Mouse (Mus musculus): ENCODE data around the gene Lin28a.

Gene Lin28a

GRCm38 (mm10) chr4:134058908-134059307 lies 40.3 kb upstream of the Lin28a start:
- Histone ChIP-seq H3K9me3 (ENCODE audit: low read length) (no peaks in the 10 kb centered on the region), H3K4me1 (replicated peaks; ENCODE audit: low read depth, low read length) (peaks cover 75% of the 10 kb centered on the region), H3K27me3 (ENCODE audit: insufficient read depth, low read length) (peaks cover 6% of the 10 kb centered on the region; the same call in 1 of the 2 replicates), H3K36me3 (ENCODE audit: insufficient read depth, low read length) (no peaks in the 10 kb centered on the region), H3K4me3 (replicated peaks; ENCODE audit: low read length) (peak overlapping the region; percentile 65)
- TF ChIP-seq NANOG (IDR thresholded peaks at IDR 0.05; ENCODE audit: borderline replicate concordance, low read length) (no peak), POU5F1 (IDR thresholded peaks at IDR 0.05; ENCODE audit: borderline replicate concordance, low read length) (no peak), CTCF (conservative IDR thresholded peaks at IDR 0.05; ENCODE audit: low read length) (no peak)

DNA sequence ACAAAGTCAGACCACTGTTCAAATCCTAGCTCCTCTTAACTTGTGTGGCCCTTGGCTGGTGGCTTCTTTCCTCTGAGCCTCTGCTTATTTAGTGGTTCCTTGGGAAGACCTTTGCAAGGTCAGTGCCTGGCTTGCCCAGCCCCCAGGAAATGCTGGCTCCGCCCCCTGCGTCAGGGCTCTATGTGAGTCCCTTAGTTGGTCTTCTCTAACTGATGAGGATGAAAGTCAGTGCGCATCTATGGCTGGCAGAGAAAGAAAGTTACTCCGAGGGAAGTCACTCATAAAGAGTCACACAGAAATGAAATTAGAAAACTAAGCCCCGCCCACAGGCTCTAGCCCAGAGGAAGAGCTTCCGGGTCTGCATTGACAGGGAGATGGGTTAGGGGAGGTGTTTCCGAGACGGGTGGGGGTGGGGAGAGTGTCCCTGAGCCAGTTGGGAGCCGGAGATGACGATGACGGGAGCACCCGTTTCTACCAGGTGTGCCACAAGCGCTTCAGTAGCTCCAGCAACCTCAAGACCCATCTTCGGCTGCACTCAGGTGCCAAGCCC lies 39.6 kb upstream of the Lin28a start:
- peaks cover 11% of the 10 kb centered on the region; the same call in 1 of the 2 replicates for H3K27me3 ChIP-seq (ENCODE audit: insufficient read depth, low read length)
- no peaks in the 10 kb centered on the region for H3K9me3 ChIP-seq (ENCODE audit: low read length)
- TF ChIP-seq NANOG (IDR thresholded peaks at IDR 0.05; ENCODE audit: borderline replicate concordance, low read length), result no peak
- peaks cover 68% of the 10 kb centered on the region for H3K4me1 ChIP-seq (replicated peaks; ENCODE audit: low read depth, low read length)
- H3K4me3 ChIP-seq (replicated peaks; ENCODE audit: low read length), result peak overlapping the region; percentile 65
- H3K36me3 ChIP-seq (ENCODE audit: insufficient read depth, low read length), result no peaks in the 10 kb centered on the region

DNA sequence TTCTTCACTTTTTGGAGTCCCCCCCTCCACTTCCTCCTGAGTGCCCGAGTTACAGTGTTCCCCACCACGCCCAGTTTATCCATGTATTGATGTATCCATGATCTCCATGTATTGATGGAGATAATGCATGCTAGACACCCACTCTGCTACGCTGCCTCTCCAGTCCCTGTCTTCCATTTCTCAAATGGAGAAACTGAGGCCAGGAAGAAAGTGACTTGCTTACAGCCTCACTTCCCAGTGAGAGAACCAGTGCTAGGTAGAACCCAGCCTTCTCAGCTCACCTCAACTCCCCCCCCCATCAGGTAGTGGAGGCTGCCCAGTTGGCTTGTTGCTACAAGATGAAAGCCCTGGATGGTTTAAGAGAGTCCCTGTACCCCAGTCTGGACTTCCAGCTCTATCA lies 34.9 kb upstream of the Lin28a start, which contains the start of gene Zfp683:
Zfp683 (plus strand) TSS at position 301 of the 400 bp plus-strand sequence.
- Histone ChIP-seq H3K4me3 (replicated peaks; ENCODE audit: low read length) (no peak within 1 kb of the TSS), H3K27me3 (ENCODE audit: insufficient read depth, low read length) (peaks cover 16% of the 10 kb centered on the region), H3K36me3 (ENCODE audit: insufficient read depth, low read length) (no peaks in the 10 kb centered on the region), H3K4me1 (replicated peaks; ENCODE audit: low read depth, low read length) (peaks cover 29% of the 10 kb centered on the region), H3K9me3 (ENCODE audit: low read length) (peaks cover 4% of the 10 kb centered on the region; the same call in 1 of the 2 replicates)
- TF ChIP-seq NANOG (IDR thresholded peaks at IDR 0.05; ENCODE audit: borderline replicate concordance, low read length) (no peak), POU5F1 (IDR thresholded peaks at IDR 0.05; ENCODE audit: borderline replicate concordance, low read length) (no peak), CTCF (conservative IDR thresholded peaks at IDR 0.05; ENCODE audit: low read length) (no peak)

DNA sequence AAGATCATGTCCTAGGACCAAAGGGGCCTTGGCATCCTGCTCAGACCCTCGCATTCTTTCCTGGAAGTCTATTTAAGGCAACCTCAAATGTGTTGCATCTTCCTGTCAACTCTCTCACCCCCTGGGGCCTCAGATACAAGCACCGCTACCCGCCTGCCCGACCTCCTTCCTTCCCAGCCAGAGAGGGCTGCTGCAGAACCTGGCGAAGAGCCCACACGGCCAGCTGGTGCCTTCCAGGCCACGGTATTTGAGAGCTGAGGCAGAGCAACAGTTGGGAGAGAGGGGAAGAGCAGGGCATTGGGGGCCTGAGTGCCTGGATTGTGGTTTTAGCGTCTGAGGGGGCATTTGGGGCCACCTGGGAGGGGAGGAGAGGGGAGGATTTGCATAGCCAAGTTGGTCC lies 33.9 kb upstream of the Lin28a start:
- Histone ChIP-seq H3K4me1 (replicated peaks; ENCODE audit: low read depth, low read length) (peaks cover 19% of the 10 kb centered on the region), H3K9me3 (ENCODE audit: low read length) (peaks cover 4% of the 10 kb centered on the region; the same call in 1 of the 2 replicates), H3K4me3 (replicated peaks; ENCODE audit: low read length) (no peak overlapping the region), H3K27me3 (ENCODE audit: insufficient read depth, low read length) (peaks cover 16% of the 10 kb centered on the region), H3K36me3 (ENCODE audit: insufficient read depth, low read length) (no peaks in the 10 kb centered on the region)
- TF ChIP-seq CTCF (conservative IDR thresholded peaks at IDR 0.05; ENCODE audit: low read length) (no peak), POU5F1 (IDR thresholded peaks at IDR 0.05; ENCODE audit: borderline replicate concordance, low read length) (no peak), NANOG (IDR thresholded peaks at IDR 0.05; ENCODE audit: borderline replicate concordance, low read length) (no peak)

DNA sequence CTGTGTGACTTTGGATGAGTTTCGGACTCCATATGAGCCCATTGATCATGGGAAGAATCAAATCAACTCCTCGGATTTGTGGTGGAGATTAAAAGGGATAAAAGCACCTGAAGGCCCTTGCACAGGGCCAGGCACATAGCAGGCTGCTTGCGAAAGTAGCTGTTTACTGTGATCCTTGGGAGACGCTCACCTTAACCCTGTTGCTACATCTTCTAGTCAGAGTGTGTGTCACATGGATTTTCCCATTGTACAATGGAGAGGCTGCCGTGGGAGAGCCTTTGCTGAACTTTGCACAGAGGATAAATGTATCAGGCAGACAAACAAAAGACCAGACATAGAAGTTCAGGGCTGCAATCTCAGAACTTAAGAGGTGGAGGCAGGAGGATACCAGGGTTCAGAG lies 33.3 kb upstream of the Lin28a start:
- peaks cover 4% of the 10 kb centered on the region; the same call in 1 of the 2 replicates for H3K9me3 ChIP-seq (ENCODE audit: low read length)
- no peak overlapping the region for H3K4me3 ChIP-seq (replicated peaks; ENCODE audit: low read length)
- TF ChIP-seq POU5F1 (IDR thresholded peaks at IDR 0.05; ENCODE audit: borderline replicate concordance, low read length), result no peak
- no peak for TF ChIP-seq CTCF (conservative IDR thresholded peaks at IDR 0.05; ENCODE audit: low read length)
- TF ChIP-seq NANOG (IDR thresholded peaks at IDR 0.05; ENCODE audit: borderline replicate concordance, low read length), result no peak

GRCm38 (mm10) chr4:134047648-134048047 lies 29.0 kb upstream of the Lin28a start:
- peaks cover 23% of the 10 kb centered on the region for H3K9me3 ChIP-seq (ENCODE audit: low read length)
- H3K27me3 ChIP-seq (ENCODE audit: insufficient read depth, low read length), result peaks cover 1% of the 10 kb centered on the region
- no peak overlapping the region for H3K4me3 ChIP-seq (replicated peaks; ENCODE audit: low read length)
- TF ChIP-seq NANOG (IDR thresholded peaks at IDR 0.05; ENCODE audit: borderline replicate concordance, low read length), result no peak
- TF ChIP-seq CTCF (conservative IDR thresholded peaks at IDR 0.05; ENCODE audit: low read length), result no peak
- no peak for TF ChIP-seq POU5F1 (IDR thresholded peaks at IDR 0.05; ENCODE audit: borderline replicate concordance, low read length)
- no peaks in the 10 kb centered on the region for H3K36me3 ChIP-seq (ENCODE audit: insufficient read depth, low read length)
- peaks cover 3% of the 10 kb centered on the region; the same call in 1 of the 2 replicates for H3K4me1 ChIP-seq (replicated peaks; ENCODE audit: low read depth, low read length)

More for the DNA sequence above, 33.3 kb upstream of the Lin28a start:
- H3K4me1 ChIP-seq (replicated peaks; ENCODE audit: low read depth, low read length), result peaks cover 14% of the 10 kb centered on the region
- peaks cover 16% of the 10 kb centered on the region for H3K27me3 ChIP-seq (ENCODE audit: insufficient read depth, low read length)
- no peaks in the 10 kb centered on the region for H3K36me3 ChIP-seq (ENCODE audit: insufficient read depth, low read length)

DNA sequence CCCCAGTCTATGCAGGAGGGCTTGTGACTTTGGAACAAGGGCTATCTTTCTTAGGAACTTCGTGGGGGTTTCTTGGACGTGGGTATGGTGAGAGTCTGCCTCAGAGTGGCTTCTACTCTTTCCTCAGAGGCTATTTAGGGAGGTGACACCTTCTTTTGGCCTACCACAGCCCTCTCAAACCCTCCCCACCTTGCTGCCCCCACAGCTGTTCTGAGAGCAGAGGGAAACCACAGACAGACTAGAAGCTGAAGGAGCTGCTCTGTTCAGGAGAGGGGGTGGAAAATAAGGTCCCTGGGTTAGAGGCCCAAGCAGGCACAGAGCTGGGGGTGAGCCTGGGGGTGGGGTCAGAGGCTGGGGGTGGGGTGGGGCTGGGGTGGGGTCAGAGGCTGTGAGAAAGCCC lies 24.4 kb upstream of the Lin28a start:
- peaks cover 2% of the 10 kb centered on the region; the same call in 1 of the 2 replicates for H3K27me3 ChIP-seq (ENCODE audit: insufficient read depth, low read length)
- TF ChIP-seq NANOG (IDR thresholded peaks at IDR 0.05; ENCODE audit: borderline replicate concordance, low read length) (no peak), CTCF (conservative IDR thresholded peaks at IDR 0.05; ENCODE audit: low read length) (no peak)
- H3K4me1 ChIP-seq (replicated peaks; ENCODE audit: low read depth, low read length), result peaks cover 7% of the 10 kb centered on the region
- peaks cover 19% of the 10 kb centered on the region for H3K9me3 ChIP-seq (ENCODE audit: low read length)
- no peak overlapping the region for H3K4me3 ChIP-seq (replicated peaks; ENCODE audit: low read length)
- H3K36me3 ChIP-seq (ENCODE audit: insufficient read depth, low read length), result no peaks in the 10 kb centered on the region

GRCm38 (mm10) chr4:134041317-134042123 lies 22.9 kb upstream of the Lin28a start:
- peaks cover 19% of the 10 kb centered on the region for H3K9me3 ChIP-seq (ENCODE audit: low read length)
- no peak overlapping the region for H3K4me3 ChIP-seq (replicated peaks; ENCODE audit: low read length)
- no peaks in the 10 kb centered on the region for H3K36me3 ChIP-seq (ENCODE audit: insufficient read depth, low read length)
- peaks cover 8% of the 10 kb centered on the region; the same call in 1 of the 2 replicates for H3K27me3 ChIP-seq (ENCODE audit: insufficient read depth, low read length)
- TF ChIP-seq POU5F1 (IDR thresholded peaks at IDR 0.05; ENCODE audit: borderline replicate concordance, low read length), result no peak
- no peak for TF ChIP-seq NANOG (IDR thresholded peaks at IDR 0.05; ENCODE audit: borderline replicate concordance, low read length)
- no peak for TF ChIP-seq CTCF (conservative IDR thresholded peaks at IDR 0.05; ENCODE audit: low read length)
- H3K4me1 ChIP-seq (replicated peaks; ENCODE audit: low read depth, low read length), result peaks cover 7% of the 10 kb centered on the region

Data from E14TG2a.4 (cell line).